Mouse (Mus musculus): ENCODE measurements around the gene Scrg1.

- no peak for TF ChIP-seq CTCF (IDR thresholded peaks at IDR 0.05 in 2 of 3, conservative IDR thresholded peaks at IDR 0.05 in 1 of 3; ENCODE audit: control insufficient read depth in 1 of 3, insufficient read depth in 1 of 3, low read depth in 2 of 3, low read length in 3 of 3, poor library complexity in 1 of 3, severe bottlenecking in 1 of 3)
- TF ChIP-seq ELF1 (IDR thresholded peaks at IDR 0.05; ENCODE audit: low read depth, low read length), result no peak
- no peak for TF ChIP-seq KAT2A (conservative IDR thresholded peaks at IDR 0.05; ENCODE audit: low read depth, low read length)
- no peak for TF ChIP-seq ETS1 (IDR thresholded peaks at IDR 0.05; ENCODE audit: low read depth, low read length)
- no peak for TF ChIP-seq TAL1 (IDR thresholded peaks at IDR 0.05; ENCODE audit: low read length)
- TF ChIP-seq JUND (IDR thresholded peaks at IDR 0.05; ENCODE audit: low read depth, low read length), result no peak
- no peak for TF ChIP-seq POLR2A (IDR thresholded peaks at IDR 0.05; ENCODE audit: control insufficient read depth in 1 of 2, insufficient read depth in 1 of 2, low read depth in 1 of 2, low read length in 2 of 2, poor library complexity in 1 of 2)
- no peak for TF ChIP-seq GABPA (IDR thresholded peaks at IDR 0.05; ENCODE audit: low read depth, low read length)
- no peak for TF ChIP-seq USF2 (IDR thresholded peaks at IDR 0.05; ENCODE audit: borderline replicate concordance in 1 of 2, insufficient read depth in 1 of 2, low read depth in 1 of 2, low read length in 2 of 2)
- no peak for TF ChIP-seq BHLHE40 (IDR thresholded peaks at IDR 0.05; ENCODE audit: borderline replicate concordance, low read depth, low read length)
- no peak for TF ChIP-seq MAZ (IDR thresholded peaks at IDR 0.05; ENCODE audit: low read depth, low read length)
- TF ChIP-seq GATA1 (IDR thresholded peaks at IDR 0.05; ENCODE audit: low read depth, low read length), result no peak
- TF ChIP-seq ZKSCAN1 (IDR thresholded peaks at IDR 0.05; ENCODE audit: low read depth, low read length), result no peak
- no peak for TF ChIP-seq MAFK (IDR thresholded peaks at IDR 0.05; ENCODE audit: borderline replicate concordance, low read depth, low read length)
Observed at GRCm38 (mm10) chr8:57507556-57508063, 51.9 kb downstream of the Scrg1 start.
